Mouse (Mus musculus): ENCODE measurements at regions not wholly inside any gene's neighbourhood (a gene's known extent, or its start where the extent isn't known, plus 50 kb on each side); places are given as distances from the start of the nearest gene placed in this dataset.

DNA sequence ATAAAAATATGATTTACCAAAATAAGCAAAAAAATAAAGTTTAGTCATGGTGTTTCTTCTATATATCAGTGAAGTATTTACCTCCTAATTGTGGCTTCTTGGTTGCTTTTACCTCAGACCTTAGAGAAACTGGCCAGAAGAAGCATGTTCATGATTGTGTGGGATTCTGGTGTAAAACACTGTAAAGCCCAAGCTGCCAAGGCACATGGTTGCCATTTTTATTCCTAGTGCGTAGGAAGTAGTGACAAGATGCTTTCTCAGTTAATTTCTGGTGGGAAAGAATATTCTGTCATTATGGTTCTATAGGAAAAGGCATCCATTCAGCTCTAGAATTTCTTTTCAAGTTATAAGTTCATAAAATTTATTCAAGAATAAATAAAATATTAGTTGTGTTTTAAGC is 805.2 kb downstream of the Olfm4 start:
- DNase-seq, result no peak

DNA sequence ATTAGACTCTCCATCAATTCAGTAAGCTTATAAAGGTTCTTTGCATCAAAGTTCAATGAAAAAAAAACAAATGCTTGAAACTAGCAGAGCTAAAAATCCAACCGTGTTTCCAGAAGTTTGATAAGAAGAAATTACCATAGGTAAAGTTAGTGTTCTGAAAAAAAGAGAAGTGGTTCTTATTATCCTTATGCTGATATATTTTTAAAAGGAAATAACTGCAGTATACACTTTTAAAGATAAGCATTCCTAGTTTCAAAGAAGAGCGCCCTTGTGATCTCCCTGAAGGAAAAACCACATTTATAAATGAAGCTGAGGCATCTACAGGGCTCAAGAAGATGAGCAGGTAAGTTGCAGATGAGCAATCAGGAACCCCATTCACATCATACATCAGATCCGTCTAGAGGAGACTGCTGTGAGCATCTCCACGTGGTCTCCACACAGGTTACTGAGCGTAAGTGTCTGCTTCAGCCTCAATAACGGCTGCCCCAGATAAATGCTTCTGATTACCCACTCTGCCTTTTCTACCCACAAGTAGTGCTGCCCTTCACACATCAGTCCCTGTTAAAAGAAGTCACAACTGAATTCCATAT is 815.6 kb downstream of the Olfm4 start:
- DNase-seq, result no peak

DNA sequence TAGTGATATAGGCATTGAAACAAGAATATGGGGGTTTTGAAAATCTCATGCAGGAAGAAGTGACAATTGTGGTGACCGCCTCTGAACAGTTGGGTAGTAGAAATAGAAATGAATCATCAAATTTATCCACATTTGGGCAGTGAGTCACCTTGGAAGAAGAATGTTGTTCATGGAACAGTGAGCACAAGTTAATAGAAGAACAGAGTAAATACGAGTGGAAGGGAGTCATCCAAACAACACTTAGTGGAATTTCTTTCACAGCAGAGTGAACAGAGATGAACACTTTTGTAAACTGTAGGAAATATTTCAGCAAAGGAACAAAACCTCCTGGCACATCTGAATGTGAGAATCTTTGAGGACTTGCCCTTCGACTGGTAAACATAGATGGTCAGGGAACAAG is 846.6 kb downstream of the Olfm4 start:
- no peak for DNase-seq

DNA sequence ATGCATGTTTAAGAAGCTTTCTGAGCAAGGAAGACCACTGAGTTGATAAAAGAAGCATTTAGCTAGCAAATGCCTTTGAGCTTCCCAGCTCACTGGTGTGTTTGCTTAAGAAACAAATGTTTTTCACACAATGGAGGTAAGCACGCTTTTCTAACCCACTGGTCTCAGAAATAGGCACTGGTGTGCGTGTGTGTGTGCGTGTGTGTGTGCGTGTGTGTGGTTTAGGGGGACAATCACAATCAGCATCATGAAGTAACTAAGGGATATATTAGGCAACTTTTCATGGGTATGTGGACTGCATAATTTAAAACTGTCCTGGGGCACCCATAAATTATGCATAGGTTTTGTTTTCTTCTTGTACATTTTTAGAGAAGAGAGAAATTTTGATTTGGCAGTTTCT is 860.7 kb downstream of the Olfm4 start:
- DNase-seq, result no peak

DNA sequence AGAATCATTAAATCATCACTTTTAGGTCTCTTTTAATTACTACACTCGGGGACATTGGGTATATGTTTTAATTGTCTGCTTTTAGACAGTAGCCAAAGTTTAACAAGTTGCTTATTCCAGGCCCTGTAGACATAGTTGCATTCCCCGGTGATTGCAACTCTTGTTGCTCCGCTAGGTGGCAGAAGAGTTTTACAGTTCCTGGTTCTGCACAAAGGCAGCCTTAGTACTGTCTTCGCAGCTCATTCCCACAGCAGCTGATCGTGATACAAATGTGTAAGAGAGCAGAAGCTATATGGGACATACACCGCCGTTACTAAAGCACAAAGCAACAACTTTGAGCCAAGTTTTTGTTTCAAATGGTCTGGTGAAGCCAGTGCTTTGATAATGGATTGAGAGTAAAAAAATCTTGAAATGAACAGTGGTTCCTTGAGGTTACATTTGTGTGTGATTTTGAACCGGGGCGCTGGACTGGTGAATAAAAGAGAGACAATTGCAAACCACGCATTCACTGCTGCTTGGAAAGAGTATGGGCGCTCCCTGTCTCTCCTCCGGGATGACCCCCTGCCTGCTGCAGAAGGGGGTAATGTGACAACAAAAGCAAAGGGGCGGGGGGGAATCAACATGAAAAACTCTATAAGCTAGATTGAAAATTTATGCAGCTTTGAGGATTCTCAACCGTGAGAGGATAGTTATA is 861.8 kb downstream of the Olfm4 start:
- peak; percentile 63 for DNase-seq

DNA sequence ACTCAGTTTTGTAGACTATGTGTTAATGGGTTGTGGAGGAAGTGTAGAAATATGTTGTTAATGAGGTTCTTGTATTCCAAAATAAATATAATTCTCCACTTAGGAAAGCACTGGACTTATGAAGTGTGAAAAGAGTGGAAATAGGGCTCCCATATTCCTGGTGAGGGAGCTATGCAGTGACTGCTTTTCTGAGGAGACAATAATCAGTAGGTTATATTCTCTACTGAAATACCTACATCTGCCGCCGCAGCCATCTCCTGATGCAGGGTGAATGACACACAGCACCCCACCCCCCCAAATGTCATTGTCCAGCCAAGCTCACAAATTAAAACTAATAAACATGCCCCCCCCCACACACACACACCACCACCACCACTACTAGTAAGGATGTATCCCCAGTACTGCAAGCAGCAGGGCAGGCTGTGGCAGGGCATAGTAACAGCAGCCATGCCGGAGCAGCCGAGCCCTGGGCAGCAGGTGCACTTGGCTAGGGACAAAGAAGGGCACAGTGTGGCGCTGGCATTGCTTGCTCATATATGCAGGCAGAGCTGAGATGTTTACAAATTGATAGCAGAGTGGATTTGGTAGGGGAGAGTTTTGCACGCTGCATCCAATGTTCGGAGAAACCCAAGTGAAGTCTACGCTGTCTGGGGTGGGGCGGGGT is 862.7 kb downstream of the Olfm4 start:
- no peak for DNase-seq
